Mouse (Mus musculus) forebrain, embryonic 15.5 days (tissue): ENCODE measurements around the gene Ssh2. TPM values are rescaled to one million over a fixed set of nuclear protein-coding genes. Genes with fewer than 3 reads are reported as not detected.

ENCODE experiments used
- ATAC-seq: fragments of 200-750 bp; cut with Nextera tagmentation; replicated peaks from 2 replicates; pipeline ENCODE4 v1.8.0; 2017; ENCODE audit warnings: mild to moderate bottlenecking, moderate TSS enrichment, moderate library complexity
- H3K27ac ChIP-seq: fragments of 300-500 bp; sonication (generic); replicated peaks from 2 replicates; pipeline ENCODE4 v1.5.1; 2015; ENCODE audit warnings: mild to moderate bottlenecking, inconsistent platforms
- H3K27me3 ChIP-seq: fragments of 300-500 bp; sonication (generic); 2 replicates; pipeline ENCODE4 v1.6.1; 2015; ENCODE audit warnings: inconsistent platforms
- H3K36me3 ChIP-seq: fragments of 300-500 bp; sonication (generic); 2 replicates; pipeline ENCODE4 v1.6.1; 2015; ENCODE audit warnings: mild to moderate bottlenecking, inconsistent platforms
- H3K4me1 ChIP-seq: fragments of 300-500 bp; sonication (generic); 2 replicates; pipeline ENCODE4 v1.6.1; 2015; ENCODE audit warnings: inconsistent platforms
- H3K4me2 ChIP-seq: fragments of 300-500 bp; sonication (generic); replicated peaks from 2 replicates; pipeline ENCODE4 v1.6.1; 2015; ENCODE audit warnings: mild to moderate bottlenecking, inconsistent platforms
- H3K4me3 ChIP-seq: fragments of 300-500 bp; sonication (generic); 2 replicates; pipeline ENCODE4 v1.5.1; 2015; ENCODE audit warnings: mild to moderate bottlenecking, inconsistent platforms
- H3K9ac ChIP-seq: fragments of 300-500 bp; sonication (generic); replicated peaks from 2 replicates; pipeline ENCODE4 v1.6.1; 2015; ENCODE audit warnings: mild to moderate bottlenecking, inconsistent platforms
- H3K9me3 ChIP-seq: fragments of 300-500 bp; sonication (generic); 2 replicates; pipeline ENCODE4 v1.6.1; 2016; ENCODE audit warnings: inconsistent platforms
- WGBS: fragments of 180-500 bp; shearing (Covaris S2); methylation state at CpG from one replicate; pipeline ENCODE4 v1.1.7; 2015; ENCODE audit warnings: mixed read lengths; 5-methylcytosine and 5-hydroxymethylcytosine counted together
- polyA plus RNA-seq: library from polyadenylated mRNA; unstranded; fragments of >200 nt; fragmentation: Nextera tagmentation; extraction: Ambion mirVana; gene quantifications from 2 replicates; pipeline ENCODE4 v1.2.1, GENCODE M21; 2015

Ssh2 gene
- polyA plus RNA-seq, 1 experiment from 2014 or later = 20.1 TPM

DNA sequence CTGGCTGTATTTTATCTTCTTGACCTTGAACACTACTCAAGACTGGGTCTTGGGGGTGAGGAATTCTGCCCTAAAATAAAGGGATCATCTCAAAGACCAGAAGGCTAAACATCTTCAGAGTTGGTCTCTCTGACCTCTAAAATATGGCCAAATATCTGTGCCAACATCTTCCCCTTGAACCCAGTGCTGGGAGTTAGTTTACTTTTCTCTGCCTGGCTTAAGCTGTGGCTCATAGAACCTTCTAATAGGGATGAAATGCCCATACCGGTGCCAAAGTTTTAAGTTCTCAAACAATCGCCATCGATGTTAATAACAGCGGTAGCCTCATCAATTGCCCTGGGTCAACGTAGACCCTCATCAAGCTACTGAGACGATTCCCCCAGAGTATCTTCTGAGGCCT, 245.8 kb downstream of the Ssh2 start:
- 3% methylated on average over 6 of the region's 6 CpGs for WGBS

DNA sequence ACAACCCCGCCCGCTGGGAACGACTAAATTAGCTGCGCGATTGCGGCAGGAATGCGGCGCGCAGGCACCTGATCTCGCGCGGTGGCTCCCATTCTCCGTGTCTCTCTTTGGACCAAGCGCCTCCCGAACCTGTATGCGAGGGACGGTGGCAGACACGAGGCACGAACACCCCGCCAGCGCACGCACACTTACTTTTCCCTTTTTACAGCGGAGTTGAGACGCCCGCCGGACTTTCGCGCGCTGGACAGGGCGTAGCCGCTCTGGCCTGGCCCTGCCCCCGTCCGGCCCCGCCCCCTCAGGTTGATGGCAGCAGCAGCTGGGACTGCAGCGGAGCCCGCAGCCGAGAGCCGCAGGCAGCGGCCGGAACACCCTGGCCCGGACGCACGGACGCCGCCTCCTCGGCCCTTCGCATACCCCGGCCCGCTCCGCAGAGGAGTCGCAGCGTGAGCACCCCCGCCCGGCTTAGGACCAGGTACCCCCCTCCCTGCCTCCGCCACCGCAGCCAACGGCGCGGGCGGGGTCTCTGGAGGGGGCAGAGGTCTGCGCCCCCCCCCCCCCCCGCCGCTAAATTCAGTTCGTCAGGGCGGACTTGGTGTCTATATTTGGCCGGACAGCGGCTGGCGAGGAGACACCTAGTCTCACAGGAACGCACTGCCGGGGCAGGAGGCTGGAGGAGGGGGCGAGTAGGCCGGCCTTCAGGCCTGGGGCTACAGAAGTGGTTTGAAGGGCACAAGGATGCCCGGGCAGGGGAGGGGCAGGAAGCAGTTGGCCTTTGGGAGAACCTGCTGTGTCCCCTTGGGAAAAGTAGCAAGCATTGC, 246.4 kb downstream of the Ssh2 start, which contains the start of gene Coro6:
Gene Coro6, plus strand, starts transcription at position 129 of the 818 bp plus-strand sequence.
- H3K9me3 ChIP-seq = no peaks in the 10 kb centered on the region
- H3K9ac ChIP-seq = peak within 1 kb of the TSS; percentile 38
- no peaks in the 10 kb centered on the region; the same call in 1 of the 2 replicates for H3K36me3 ChIP-seq
- H3K27me3 ChIP-seq = peaks cover 27% of the 10 kb centered on the region
- H3K4me2 ChIP-seq = peak within 1 kb of the TSS; percentile 87
- peaks cover 13% of the 10 kb centered on the region for H3K4me1 ChIP-seq
- peak within 1 kb of the TSS; percentile 41 for H3K4me3 ChIP-seq
- no peak within 1 kb of the TSS for H3K27ac ChIP-seq
- ATAC-seq = peak; percentile 39
- under 1% methylated on average over 72 of the region's 73 CpGs for WGBS

More for the DNA sequence above, 245.8 kb downstream of the Ssh2 start:
- H3K4me1 ChIP-seq = peaks cover 13% of the 10 kb centered on the region
- peak overlapping the region; percentile 38; the same call in 1 of the 2 replicates for H3K9ac ChIP-seq
- H3K36me3 ChIP-seq = no peaks in the 10 kb centered on the region; the same call in 1 of the 2 replicates
- no peak overlapping the region for H3K27ac ChIP-seq
- no peaks in the 10 kb centered on the region for H3K9me3 ChIP-seq
- H3K4me2 ChIP-seq = peak overlapping the region; percentile 87
- peaks cover 23% of the 10 kb centered on the region for H3K27me3 ChIP-seq
- H3K4me3 ChIP-seq = peak overlapping the region; percentile 41
- 0 out of 2 replicates have a peak, but pooled peaks have one; percentile 27 for ATAC-seq

DNA sequence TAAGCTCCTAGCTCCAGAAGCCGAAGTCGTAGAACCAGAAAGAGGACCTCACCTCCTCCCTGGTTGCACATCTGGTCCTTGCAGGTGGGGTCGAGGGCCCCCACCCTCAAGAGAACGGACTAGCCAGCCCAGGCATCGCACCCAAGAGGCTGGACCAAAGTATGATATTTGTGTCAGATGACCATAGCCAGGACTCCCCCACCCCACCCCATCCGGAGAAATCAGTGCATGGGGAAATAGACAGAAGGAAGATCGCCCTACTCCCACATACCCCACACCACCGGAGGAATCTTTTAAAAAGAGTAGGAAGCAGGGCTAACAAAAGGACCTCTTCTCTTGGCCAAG, 247.0 kb downstream of the Ssh2 start:
- Histone ChIP-seq H3K4me2 (peak overlapping the region; percentile 87), H3K4me3 (no peak overlapping the region), H3K9me3 (no peaks in the 10 kb centered on the region), H3K4me1 (peaks cover 19% of the 10 kb centered on the region), H3K27me3 (peaks cover 31% of the 10 kb centered on the region), H3K9ac (no peak overlapping the region), H3K27ac (no peak overlapping the region), H3K36me3 (no peaks in the 10 kb centered on the region; the same call in 1 of the 2 replicates)
- ATAC-seq = no peak
- 49% methylated on average over 8 of the region's 8 CpGs for WGBS

DNA sequence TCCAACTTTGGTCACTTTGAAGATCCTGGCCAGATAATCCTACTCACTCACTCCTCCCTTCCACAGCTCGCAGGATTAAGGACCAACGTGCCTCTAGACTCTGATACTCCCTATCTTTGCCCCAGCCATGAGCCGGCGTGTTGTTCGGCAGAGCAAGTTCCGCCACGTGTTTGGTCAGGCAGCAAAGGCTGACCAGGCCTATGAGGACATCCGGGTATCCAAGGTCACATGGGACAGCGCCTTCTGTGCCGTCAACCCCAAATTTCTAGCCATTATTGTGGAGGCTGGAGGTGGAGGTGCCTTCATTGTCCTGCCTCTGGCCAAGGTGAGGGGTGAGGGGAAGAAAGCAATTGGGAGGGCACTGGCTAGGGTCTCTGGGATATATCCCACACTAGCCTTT, 247.7 kb downstream of the Ssh2 start:
- Histone ChIP-seq H3K4me1 (peaks cover 19% of the 10 kb centered on the region), H3K9me3 (no peaks in the 10 kb centered on the region), H3K9ac (no peak overlapping the region), H3K27ac (no peak overlapping the region), H3K27me3 (peaks cover 31% of the 10 kb centered on the region), H3K4me2 (no peak overlapping the region), H3K36me3 (no peaks in the 10 kb centered on the region), H3K4me3 (no peak overlapping the region)
- WGBS = 74% methylated on average over 10 of the region's 10 CpGs
- ATAC-seq = no peak

DNA sequence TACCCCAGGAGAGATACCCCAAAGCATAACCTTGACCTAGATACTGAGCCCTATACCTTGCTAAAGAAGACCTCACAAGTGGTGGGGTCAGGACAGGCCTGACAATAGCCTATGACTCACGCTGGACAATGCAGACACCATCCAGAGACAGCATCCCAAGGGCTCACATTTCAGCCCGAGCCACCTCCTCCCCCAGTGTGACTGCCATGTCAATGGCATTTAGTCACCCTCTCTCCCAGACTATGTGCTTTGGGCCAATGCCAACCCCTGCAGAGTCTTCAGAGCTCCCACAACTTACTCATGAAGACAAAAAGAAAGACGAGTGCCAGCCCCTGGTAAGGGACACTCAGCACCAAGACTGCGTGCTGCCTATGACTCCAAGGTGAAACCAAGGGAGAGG, 248.6 kb downstream of the Ssh2 start:
- ATAC-seq = no peak
- no peaks in the 10 kb centered on the region for H3K36me3 ChIP-seq
- no peak overlapping the region for H3K27ac ChIP-seq
- H3K4me2 ChIP-seq = no peak overlapping the region
- no peak overlapping the region for H3K4me3 ChIP-seq
- 60% methylated on average over 4 of the region's 4 CpGs for WGBS
- no peak overlapping the region for H3K9ac ChIP-seq
- peaks cover 19% of the 10 kb centered on the region for H3K4me1 ChIP-seq
- H3K27me3 ChIP-seq = peaks cover 31% of the 10 kb centered on the region
- H3K9me3 ChIP-seq = no peaks in the 10 kb centered on the region

DNA sequence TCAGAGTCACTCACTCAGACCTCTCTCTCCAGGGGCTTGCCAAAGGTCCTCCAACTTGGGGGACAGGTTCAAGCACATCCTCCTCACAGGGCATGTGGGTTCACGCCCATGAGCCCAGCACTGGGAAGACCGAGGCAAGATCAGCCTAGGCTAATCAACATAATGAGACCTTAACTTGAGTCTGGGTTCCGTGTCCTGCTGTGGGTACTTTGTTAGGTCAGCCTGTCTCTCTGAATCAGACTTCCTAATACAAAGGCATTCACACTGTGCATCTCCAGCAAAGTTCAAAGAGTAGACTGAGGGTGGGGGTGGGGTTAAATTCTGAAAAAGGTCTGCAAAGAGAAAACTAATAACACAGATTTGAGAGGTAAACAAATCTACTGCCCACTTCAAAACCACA, 249.0 kb downstream of the Ssh2 start:
- Histone ChIP-seq H3K36me3 (0 out of 2 replicates have a peak, but pooled peaks cover under 1% of the 10 kb centered on the region), H3K9ac (no peak overlapping the region), H3K27me3 (peaks cover 31% of the 10 kb centered on the region), H3K4me2 (no peak overlapping the region), H3K27ac (no peak overlapping the region), H3K4me3 (no peak overlapping the region), H3K4me1 (peaks cover 19% of the 10 kb centered on the region), H3K9me3 (no peaks in the 10 kb centered on the region)
- no peak for ATAC-seq
- 47% methylated on average over 3 of the region's 3 CpGs for WGBS

DNA sequence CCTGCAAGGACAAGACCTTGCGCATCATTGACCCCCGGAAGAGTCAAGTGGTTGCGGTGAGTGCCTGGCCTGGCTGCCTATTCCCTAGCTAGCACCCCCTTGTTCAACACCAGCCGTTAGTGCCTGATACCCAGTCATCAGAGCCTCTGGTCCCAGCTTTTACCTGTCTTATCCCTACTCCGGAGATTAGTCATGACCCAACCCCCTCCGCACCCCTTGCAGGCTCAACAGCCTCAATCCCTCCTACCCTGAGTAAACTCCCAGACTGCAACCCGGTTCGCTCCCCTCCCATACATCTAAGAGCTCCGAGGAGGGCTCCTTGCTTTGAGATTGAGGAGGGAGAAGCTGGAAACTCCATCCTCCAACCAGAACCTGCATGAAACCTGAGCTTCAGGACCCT, 250.5 kb downstream of the Ssh2 start:
- Histone ChIP-seq H3K9me3 (no peaks in the 10 kb centered on the region), H3K4me2 (no peak overlapping the region), H3K9ac (no peak overlapping the region), H3K27me3 (peaks cover 31% of the 10 kb centered on the region), H3K4me1 (peaks cover 19% of the 10 kb centered on the region), H3K27ac (no peak overlapping the region), H3K4me3 (no peak overlapping the region), H3K36me3 (peaks cover 15% of the 10 kb centered on the region)
- ATAC-seq = no peak
- 40% methylated on average over 9 of the region's 9 CpGs for WGBS

DNA sequence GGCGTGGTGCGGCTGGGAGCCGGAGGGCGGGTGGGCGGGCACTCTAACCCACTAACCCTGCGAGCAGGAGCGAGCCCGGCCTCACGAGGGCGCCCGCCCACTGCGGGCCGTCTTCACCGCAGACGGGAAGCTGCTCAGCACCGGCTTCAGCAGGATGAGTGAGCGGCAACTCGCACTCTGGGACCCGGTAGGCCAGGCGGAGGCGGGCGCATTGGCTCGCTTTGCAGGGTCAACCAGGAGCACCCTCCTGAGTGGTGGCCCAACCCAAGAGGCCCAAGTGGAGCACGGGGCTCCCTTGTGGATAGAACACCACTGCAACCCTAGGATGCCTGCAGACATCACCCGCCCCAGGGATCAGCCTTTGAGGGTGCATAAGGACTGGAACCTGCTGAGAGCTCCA, 251.1 kb downstream of the Ssh2 start:
- H3K27ac ChIP-seq = no peak overlapping the region
- H3K4me2 ChIP-seq = no peak overlapping the region
- no peak for ATAC-seq
- no peak overlapping the region for H3K4me3 ChIP-seq
- peaks cover 14% of the 10 kb centered on the region for H3K4me1 ChIP-seq
- no peak overlapping the region for H3K9ac ChIP-seq
- H3K36me3 ChIP-seq = peaks cover 21% of the 10 kb centered on the region
- peaks cover 31% of the 10 kb centered on the region for H3K27me3 ChIP-seq
- WGBS = 5% methylated on average over 25 of the region's 25 CpGs
- H3K9me3 ChIP-seq = no peaks in the 10 kb centered on the region

DNA sequence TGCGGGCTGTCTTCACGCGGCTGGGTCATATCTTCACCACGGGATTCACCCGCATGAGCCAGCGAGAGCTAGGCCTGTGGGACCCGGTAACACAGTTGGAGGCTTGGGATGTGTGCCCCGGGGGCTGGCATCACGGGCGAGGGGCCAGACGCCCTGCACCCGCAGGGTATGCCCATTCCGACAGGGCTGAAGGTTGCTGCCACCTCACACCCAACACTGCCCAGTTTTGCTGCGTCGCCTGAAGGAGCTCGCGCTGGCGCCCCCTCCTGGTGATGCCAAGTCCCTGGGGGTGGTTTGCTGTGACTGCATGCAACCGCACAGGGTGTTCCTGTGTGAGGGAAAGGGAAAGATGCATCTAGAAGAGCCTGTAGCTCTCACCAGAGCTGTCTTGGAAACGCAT, 251.7 kb downstream of the Ssh2 start:
- no peaks in the 10 kb centered on the region for H3K9me3 ChIP-seq
- peaks cover 29% of the 10 kb centered on the region for H3K27me3 ChIP-seq
- ATAC-seq = peak; percentile 47; the same call in 1 of the 2 replicates
- peaks cover 7% of the 10 kb centered on the region for H3K4me1 ChIP-seq
- no peak overlapping the region for H3K27ac ChIP-seq
- no peak overlapping the region for H3K9ac ChIP-seq
- peaks cover 27% of the 10 kb centered on the region for H3K36me3 ChIP-seq
- H3K4me3 ChIP-seq = no peak overlapping the region
- 12% methylated on average over 20 of the region's 20 CpGs for WGBS
- peak overlapping the region; percentile 22 for H3K4me2 ChIP-seq

DNA sequence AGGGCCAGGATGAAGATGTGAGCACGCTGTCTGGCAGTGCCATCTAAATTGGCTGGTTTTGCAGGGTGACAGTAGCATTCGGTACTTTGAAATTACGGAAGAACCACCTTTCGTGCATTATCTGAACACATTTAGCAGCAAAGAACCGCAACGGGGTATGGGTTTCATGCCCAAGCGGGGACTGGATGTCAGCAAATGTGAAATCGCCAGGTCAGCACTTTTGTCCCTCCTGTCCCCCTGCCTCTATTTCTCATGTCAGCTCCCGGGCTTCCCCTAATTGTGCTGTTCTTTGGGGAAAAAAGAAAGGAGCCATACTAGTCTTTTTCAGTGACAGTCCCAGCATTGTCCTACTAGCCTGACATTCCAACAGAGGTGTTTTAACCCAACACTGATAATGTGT, 252.3 kb downstream of the Ssh2 start:
- no peak overlapping the region for H3K4me3 ChIP-seq
- 80% methylated on average over 9 of the region's 9 CpGs for WGBS
- peaks cover 33% of the 10 kb centered on the region for H3K36me3 ChIP-seq
- H3K9ac ChIP-seq = no peak overlapping the region
- ATAC-seq = no peak
- peaks cover 23% of the 10 kb centered on the region for H3K27me3 ChIP-seq
- H3K4me1 ChIP-seq = peaks cover 6% of the 10 kb centered on the region; the same call in 1 of the 2 replicates
- H3K9me3 ChIP-seq = no peaks in the 10 kb centered on the region
- H3K27ac ChIP-seq = no peak overlapping the region
- H3K4me2 ChIP-seq = no peak overlapping the region

DNA sequence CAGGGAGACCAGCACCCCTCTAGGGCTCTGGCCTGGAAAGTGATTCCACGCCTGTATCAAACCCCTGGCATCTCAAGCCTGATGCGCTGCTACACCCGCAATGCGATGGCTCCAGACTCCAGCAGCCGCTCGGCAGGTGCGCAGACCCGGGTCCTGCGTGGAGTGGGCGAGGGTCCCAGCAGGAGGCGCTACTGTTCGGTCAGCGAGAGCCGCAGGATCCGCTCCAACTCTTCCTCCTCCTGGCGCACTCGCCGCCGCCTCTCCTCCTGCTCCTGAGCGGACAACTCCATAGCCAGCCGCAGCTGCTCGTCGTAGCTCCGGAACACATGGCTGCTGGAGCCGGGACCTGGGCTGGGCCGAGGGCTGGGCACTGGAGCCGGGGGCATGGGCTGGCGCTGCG, 255.3 kb downstream of the Ssh2 start:
- no peak overlapping the region for H3K4me2 ChIP-seq
- H3K27ac ChIP-seq = no peak overlapping the region
- peaks cover 6% of the 10 kb centered on the region; the same call in 1 of the 2 replicates for H3K4me1 ChIP-seq
- peaks cover 50% of the 10 kb centered on the region for H3K36me3 ChIP-seq
- no peak for ATAC-seq
- peaks cover 8% of the 10 kb centered on the region; the same call in 1 of the 2 replicates for H3K27me3 ChIP-seq
- H3K4me3 ChIP-seq = no peak overlapping the region
- WGBS = 74% methylated on average over 29 of the region's 29 CpGs
- no peaks in the 10 kb centered on the region for H3K9me3 ChIP-seq
- H3K9ac ChIP-seq = no peak overlapping the region

DNA sequence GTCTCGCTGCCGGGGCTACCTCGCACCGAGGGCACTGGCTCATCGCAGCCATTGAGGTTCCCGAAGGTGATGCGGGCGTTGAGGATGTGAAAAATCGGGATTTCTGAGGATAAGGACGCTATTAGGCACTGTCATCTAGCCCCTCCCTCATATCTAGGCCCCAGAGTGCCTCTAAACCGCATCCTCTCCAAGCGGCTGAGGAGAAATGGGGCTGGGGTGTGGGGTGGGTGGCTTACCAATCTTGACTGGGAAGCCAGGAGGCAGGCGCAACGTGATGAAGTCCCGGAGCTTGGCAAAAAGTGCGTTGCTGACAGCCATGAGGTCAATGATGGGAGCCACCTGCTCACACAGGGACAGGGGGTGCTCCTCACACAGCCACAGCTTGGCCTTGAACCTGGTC, 256.7 kb downstream of the Ssh2 start:
- H3K27me3 ChIP-seq = peaks cover 2% of the 10 kb centered on the region; the same call in 1 of the 2 replicates
- H3K9me3 ChIP-seq = no peaks in the 10 kb centered on the region
- 93% methylated on average over 16 of the region's 16 CpGs for WGBS
- H3K36me3 ChIP-seq = peaks cover 54% of the 10 kb centered on the region
- H3K4me2 ChIP-seq = no peak overlapping the region
- H3K4me1 ChIP-seq = peaks cover 3% of the 10 kb centered on the region; the same call in 1 of the 2 replicates
- no peak overlapping the region for H3K9ac ChIP-seq
- ATAC-seq = no peak
- no peak overlapping the region for H3K27ac ChIP-seq
- H3K4me3 ChIP-seq = no peak overlapping the region
